Mouse (Mus musculus) forebrain, embryonic 14.5 days (tissue): ENCODE measurements around the gene Fam186a. TPM values are rescaled to one million over a fixed set of nuclear protein-coding genes. Genes with fewer than 3 reads are reported as not detected.
A peak's percentile ranks its signal among the peaks of the same experiment; 100 is the strongest.
"Not testable (repeated sequence)": the region's sequence is repeated elsewhere in the genome, so short reads cannot be mapped to it uniquely, and the experiment has no call there.

Experiments used
- ATAC-seq: fragments of 200-750 bp; cut with Nextera tagmentation; 2 replicates; pipeline ENCODE4 v1.8.0; 2017; ENCODE audit warnings: mild to moderate bottlenecking, moderate library complexity
- DNase-seq: peaks from one replicate; pipeline ENCODE4 v3.0.0-alpha.2; 2015; ENCODE audit warnings: low spot score
- H3K27ac ChIP-seq: fragments of 300-500 bp; sonication (generic); 2 replicates; pipeline ENCODE4 v1.5.1; 2014; ENCODE audit warnings: low read depth, mild to moderate bottlenecking, control low read depth, low read length, moderate library complexity
- H3K27me3 ChIP-seq: fragments of 300-500 bp; sonication (generic); replicated peaks from 2 replicates; pipeline ENCODE4 v1.6.1; 2014; ENCODE audit warnings: low read length, control low read depth, mixed read lengths; ENCODE audit not compliant: control insufficient read depth, insufficient read depth
- H3K36me3 ChIP-seq: fragments of 300-500 bp; sonication (generic); 2 replicates; pipeline ENCODE4 v1.6.1; 2014; ENCODE audit warnings: low read length, control low read depth; ENCODE audit not compliant: control insufficient read depth, insufficient read depth
- H3K4me1 ChIP-seq: fragments of 300-500 bp; sonication (generic); 2 replicates; pipeline ENCODE4 v1.6.1; 2014; ENCODE audit warnings: antibody characterized with exemption, low read length, control low read depth; ENCODE audit not compliant: control insufficient read depth, insufficient read depth
- H3K4me2 ChIP-seq: fragments of 300-500 bp; sonication (generic); 2 replicates; pipeline ENCODE4 v1.6.1; 2014; ENCODE audit warnings: mild to moderate bottlenecking, control low read depth, low read length
- H3K4me3 ChIP-seq: fragments of 300-500 bp; sonication (generic); 2 replicates; pipeline ENCODE4 v1.5.1; 2014; ENCODE audit warnings: low read depth, low read length, control low read depth
- H3K9ac ChIP-seq: fragments of 300-500 bp; sonication (generic); 2 replicates; pipeline ENCODE4 v1.6.1; 2014; ENCODE audit warnings: mild to moderate bottlenecking, low read length, control low read depth, moderate library complexity
- H3K9me3 ChIP-seq: fragments of 300-500 bp; sonication (generic); replicated peaks from 2 replicates; pipeline ENCODE4 v1.6.1; 2016; ENCODE audit warnings: low read length, control low read depth, mixed read lengths; ENCODE audit not compliant: control insufficient read depth
- WGBS: fragments of 180-500 bp; shearing (Covaris S2); extraction: QIAGEN DNeasy Blood & Tissue Kit; methylation state at CpG from one replicate; pipeline ENCODE4 v1.1.7; 2014; 5-methylcytosine and 5-hydroxymethylcytosine counted together
- polyA plus RNA-seq: library from polyadenylated mRNA; unstranded; fragments of >200 nt; fragmentation: Nextera tagmentation; extraction: Ambion mirVana; gene quantifications from 2 replicates; pipeline ENCODE4 v1.2.1, GENCODE M21; 2014

Fam186a gene
- polyA plus RNA-seq, 1 experiment from 2014 or later: not detected

DNA sequence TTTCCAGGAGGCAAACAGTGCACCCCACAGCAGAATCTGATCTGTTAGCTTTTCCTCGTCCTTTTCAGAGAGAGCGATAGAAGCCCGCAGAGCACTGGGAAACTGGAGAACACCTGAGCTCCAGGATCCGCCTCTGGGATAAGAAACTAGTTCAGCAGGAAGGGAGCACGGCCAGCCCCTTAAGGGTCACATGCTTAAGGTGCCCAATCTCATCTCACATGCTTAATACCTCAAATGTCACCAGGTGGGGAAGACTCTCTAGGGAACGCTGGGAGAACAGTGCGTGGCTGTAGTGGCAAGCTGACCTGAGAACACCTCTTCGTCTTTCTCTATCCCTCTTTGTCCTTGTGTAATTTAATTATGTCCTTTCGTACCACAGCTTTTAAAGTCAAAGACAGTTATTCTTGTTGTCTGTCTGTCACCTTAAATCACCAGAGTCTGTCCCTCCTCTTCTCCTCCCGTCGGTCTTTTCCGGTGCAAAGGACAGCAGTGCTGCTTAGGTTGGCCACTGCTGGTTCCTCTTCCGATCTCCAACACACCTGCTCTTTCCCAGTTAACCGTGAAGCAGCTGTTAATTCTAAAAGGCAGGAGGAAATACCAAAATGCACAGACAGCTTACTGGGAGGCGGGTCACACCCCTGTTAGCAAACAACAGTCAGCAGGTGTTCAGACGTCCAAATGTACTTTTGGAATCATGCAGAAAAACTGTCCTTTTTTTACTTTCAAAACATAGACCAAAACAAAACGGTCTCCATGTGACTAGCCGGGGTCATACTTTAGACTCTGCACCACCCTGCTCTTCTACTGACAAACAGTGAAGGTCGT is 76.2 kb downstream of the Fam186a start:
- H3K27me3 ChIP-seq: no peaks in the 10 kb centered on the region
- no peak for DNase-seq
- no peaks in the 10 kb centered on the region for H3K36me3 ChIP-seq
- H3K9ac ChIP-seq: no peak overlapping the region
- H3K27ac ChIP-seq: no peak overlapping the region
- H3K9me3 ChIP-seq: no peaks in the 10 kb centered on the region
- H3K4me1 ChIP-seq: no peaks in the 10 kb centered on the region
- no peak for ATAC-seq
- no peak overlapping the region for H3K4me2 ChIP-seq
- 61% methylated on average over 19 of the region's 19 CpGs for WGBS
- H3K4me3 ChIP-seq: no peak overlapping the region

DNA sequence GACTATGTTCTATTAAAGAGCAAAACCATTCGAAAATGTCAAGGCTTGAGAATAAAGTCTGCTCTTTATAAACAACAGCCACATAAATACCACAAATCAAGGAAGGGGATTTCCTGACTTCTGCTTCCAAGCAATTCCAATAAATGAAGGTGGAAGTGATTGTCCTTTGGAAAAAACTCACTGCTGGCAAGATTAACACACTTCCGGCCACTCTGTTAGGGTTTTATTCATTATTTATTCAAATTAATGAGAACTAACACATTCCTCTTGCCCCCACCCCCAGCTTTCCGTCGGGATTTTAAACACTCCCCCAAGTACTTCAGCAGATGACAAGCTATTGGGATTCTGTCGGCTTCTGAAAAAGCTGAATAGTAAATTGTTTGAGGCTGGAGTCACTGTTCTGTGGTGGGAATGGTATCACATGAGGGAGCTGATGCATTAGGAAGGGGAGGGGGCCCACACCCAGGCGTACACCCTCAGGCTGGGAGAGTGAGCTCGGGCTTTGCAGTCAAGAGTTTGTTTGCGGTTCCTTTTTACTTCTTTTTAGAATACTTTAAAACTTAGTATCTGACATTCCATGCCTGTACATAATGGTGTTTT is 77.5 kb downstream of the Fam186a start:
- Histone ChIP-seq H3K36me3 (no peaks in the 10 kb centered on the region), H3K9me3 (no peaks in the 10 kb centered on the region), H3K27ac (no peak overlapping the region), H3K4me3 (no peak overlapping the region), H3K9ac (no peak overlapping the region), H3K4me1 (no peaks in the 10 kb centered on the region), H3K27me3 (no peaks in the 10 kb centered on the region), H3K4me2 (no peak overlapping the region)
- 29% methylated on average over 8 of the region's 8 CpGs for WGBS
- ATAC-seq (peak; percentile 46; the same call in 1 of the 2 replicates), DNase-seq (peak; percentile 38)

DNA sequence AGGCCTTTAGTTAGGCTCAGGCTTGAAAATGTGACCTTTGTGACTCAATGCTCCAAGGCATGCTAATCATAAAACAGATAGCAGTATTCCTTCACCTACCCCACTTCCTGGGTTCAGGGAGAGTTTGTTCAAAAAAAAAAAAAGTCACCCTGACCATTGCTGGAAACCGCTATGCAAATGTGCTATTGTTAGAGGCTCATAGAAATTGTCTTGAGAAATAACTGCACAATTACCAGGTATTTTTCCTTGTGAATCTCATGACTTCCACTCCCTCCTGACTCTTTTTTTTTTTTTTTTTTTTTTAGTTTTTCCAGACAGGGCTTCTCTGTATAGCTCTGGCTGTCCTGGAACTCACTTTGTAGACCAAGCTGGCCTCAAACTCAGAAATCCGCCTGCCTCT is 79.7 kb downstream of the Fam186a start:
- not testable (repeated sequence) for ATAC-seq, H3K9me3 ChIP-seq, DNase-seq, H3K36me3 ChIP-seq, H3K4me2 ChIP-seq, H3K4me1 ChIP-seq, H3K27me3 ChIP-seq, H3K27ac ChIP-seq, H3K9ac ChIP-seq, H3K4me3 ChIP-seq
- WGBS: 94% methylated on average over 2 of the region's 2 CpGs

DNA sequence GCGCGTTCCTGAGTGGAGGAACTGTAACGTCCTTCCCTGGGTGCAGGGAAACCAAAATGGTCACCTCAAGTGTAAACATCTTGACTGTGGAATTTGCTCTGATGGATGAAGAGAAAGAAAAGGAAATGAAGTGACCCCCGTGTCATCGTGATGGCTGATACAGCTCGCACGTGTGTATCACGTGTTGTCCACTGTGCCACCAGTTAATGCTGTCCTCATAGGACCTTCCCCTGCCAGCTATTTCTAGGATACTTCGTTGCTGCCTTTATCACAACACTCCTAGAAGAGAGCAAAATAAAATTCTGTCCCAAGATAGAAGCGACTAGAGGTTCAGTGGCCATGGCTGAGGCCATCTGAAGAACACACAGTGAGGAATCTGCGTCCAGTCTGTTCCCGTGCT is 82.8 kb downstream of the Fam186a start:
- Histone ChIP-seq H3K4me2 (no peak overlapping the region), H3K36me3 (no peaks in the 10 kb centered on the region), H3K4me3 (no peak overlapping the region), H3K4me1 (no peaks in the 10 kb centered on the region), H3K27ac (no peak overlapping the region), H3K27me3 (no peaks in the 10 kb centered on the region), H3K9me3 (no peaks in the 10 kb centered on the region), H3K9ac (no peak overlapping the region)
- DNase-seq (no peak), ATAC-seq (no peak)
- WGBS: 90% methylated on average over 12 of the region's 12 CpGs

DNA sequence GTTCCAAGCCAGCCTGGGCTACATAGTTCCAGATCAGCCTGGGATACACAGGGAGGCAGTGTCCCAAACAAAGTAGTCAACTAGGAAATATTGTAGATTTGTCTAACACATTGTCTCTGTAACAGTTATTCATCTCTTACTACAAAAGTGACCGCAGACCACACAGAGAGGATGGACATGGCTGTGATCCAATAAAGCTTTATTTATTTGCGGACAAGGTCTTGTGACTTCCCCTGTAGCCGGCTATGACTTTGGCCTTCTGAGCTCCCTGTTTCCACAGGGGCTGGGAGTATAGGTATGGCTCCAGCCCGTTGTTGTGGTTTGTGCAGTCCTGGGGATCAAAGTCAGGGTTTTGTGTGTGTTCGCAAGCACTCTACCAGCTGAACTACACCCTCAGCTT is 88.3 kb downstream of the Fam186a start:
- WGBS: 97% methylated on average over 5 of the region's 5 CpGs

DNA sequence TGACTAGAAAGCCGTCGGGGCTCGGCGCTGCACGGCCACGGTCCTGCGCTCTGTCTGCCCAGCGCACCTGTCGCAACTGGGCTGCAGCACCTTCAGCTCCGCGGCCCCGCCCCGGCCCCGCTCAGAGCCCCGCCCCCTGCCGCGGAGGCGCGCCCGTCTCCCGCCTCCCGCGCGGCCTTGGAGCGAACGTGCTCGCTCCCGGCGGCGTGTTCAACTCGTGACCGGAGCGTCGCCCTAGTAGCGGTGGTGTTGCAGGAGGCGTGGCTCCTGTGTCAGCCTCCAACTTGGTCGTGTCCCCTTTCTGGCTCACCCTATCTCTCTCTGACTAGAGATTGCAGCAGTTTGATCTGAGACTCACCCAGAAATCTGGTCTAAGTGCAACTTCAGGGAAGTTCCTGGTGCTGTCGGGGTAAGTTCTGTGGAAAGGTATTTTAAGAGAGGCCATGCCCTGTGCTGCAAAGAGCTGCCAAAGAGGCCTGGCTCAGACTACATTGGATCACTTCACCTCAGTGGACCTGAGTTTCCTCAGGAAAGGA is 91.5 kb downstream of the Fam186a start, which contains the start of gene Lima1:
TSS of gene Lima1 (minus strand) at position 123 of the 536 bp plus-strand sequence.
- Histone ChIP-seq H3K4me1 (peaks cover 12% of the 10 kb centered on the region), H3K9me3 (no peaks in the 10 kb centered on the region), H3K27me3 (no peaks in the 10 kb centered on the region), H3K36me3 (no peaks in the 10 kb centered on the region), H3K4me3 (peak within 1 kb of the TSS; percentile 71), H3K4me2 (peak within 1 kb of the TSS; percentile 90), H3K9ac (peak within 1 kb of the TSS; percentile 79), H3K27ac (no peak within 1 kb of the TSS)
- peak; percentile 96 for ATAC-seq
- DNase-seq: peak; percentile 94
- WGBS: under 1% methylated on average over 38 of the region's 38 CpGs

More for the DNA sequence above, 88.3 kb downstream of the Fam186a start:
- ATAC-seq (no peak), DNase-seq (no peak)
- no peaks in the 10 kb centered on the region for H3K9me3 ChIP-seq
- no peak overlapping the region for H3K4me3 ChIP-seq
- H3K9ac ChIP-seq: no peak overlapping the region
- H3K36me3 ChIP-seq: no peaks in the 10 kb centered on the region
- H3K4me1 ChIP-seq: peaks cover 8% of the 10 kb centered on the region
- no peaks in the 10 kb centered on the region for H3K27me3 ChIP-seq
- H3K4me2 ChIP-seq: no peak overlapping the region
- H3K27ac ChIP-seq: no peak overlapping the region

DNA sequence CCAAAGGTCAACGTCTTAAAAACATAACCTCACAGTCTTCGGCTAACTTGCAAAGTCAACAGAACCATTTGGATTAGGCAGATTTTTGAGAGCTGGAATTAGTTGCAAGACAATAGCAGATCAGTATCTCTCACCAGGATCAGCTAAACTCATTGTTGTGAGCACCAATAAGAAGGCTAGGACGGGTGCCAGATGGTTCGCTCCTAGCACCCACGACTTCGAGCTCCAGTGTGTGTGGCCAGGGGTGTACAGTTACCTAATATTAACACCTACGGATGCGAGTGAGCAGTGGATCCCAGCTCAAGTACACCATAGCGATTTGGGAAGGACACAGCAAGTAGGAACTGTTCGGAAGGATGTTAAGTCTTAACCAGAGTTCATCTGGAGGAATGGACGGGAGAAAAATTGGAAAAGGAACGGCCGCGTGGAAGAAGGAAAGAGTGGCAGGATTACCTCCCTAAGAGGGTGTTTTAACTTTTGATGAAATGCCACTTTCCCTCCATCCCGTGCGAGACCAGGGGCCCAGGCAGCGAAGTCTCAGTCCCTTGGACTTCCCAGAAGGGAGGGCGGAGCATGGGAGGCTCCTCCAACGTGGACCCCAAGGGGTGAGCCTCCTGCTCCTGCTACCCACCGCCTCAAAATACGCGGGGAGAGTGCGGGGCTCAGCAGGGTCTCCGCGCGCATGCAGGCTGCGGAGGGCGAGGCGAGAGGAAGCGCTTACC is 92.1 kb downstream of the Fam186a start:
- 3% methylated on average over 30 of the region's 30 CpGs for WGBS
- no peaks in the 10 kb centered on the region for H3K36me3 ChIP-seq
- DNase-seq: peak; percentile 17

DNA sequence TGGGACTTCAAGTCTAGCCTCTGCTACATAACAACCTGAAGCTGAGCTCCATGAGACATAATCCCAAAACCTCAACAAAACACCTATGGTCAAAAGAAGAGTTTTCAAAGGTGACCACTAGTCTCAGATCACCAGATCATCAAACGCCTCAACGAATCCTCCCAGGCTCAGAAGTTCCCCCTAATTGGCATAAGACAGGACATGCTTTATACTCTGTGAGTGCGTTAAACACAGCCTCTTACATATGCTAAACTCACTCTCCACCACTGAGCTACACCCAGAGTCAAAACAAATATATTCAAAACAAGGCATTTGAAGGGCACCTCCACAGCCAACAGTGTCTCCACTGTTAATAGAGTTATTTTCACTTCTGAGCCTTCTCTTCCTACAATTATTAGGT is 94.3 kb downstream of the Fam186a start:
- 52% methylated on average over 3 of the region's 3 CpGs for WGBS
- no peak overlapping the region for H3K27ac ChIP-seq
- no peak for ATAC-seq

More for the DNA sequence above, 92.1 kb downstream of the Fam186a start:
- peak overlapping the region; percentile 71 for H3K4me3 ChIP-seq
- no peaks in the 10 kb centered on the region for H3K9me3 ChIP-seq
- H3K9ac ChIP-seq: peak overlapping the region; percentile 79
- peak overlapping the region; percentile 90 for H3K4me2 ChIP-seq
- ATAC-seq: peak; percentile 70
- no peaks in the 10 kb centered on the region for H3K27me3 ChIP-seq
- H3K27ac ChIP-seq: no peak overlapping the region
- peaks cover 12% of the 10 kb centered on the region for H3K4me1 ChIP-seq

More for the DNA sequence above, 94.3 kb downstream of the Fam186a start:
- Histone ChIP-seq H3K9me3 (no peaks in the 10 kb centered on the region), H3K36me3 (no peaks in the 10 kb centered on the region), H3K27me3 (no peaks in the 10 kb centered on the region), H3K4me1 (peaks cover 12% of the 10 kb centered on the region), H3K4me2 (no peak overlapping the region), H3K4me3 (no peak overlapping the region), H3K9ac (no peak overlapping the region)
- no peak for DNase-seq
